Mouse (Mus musculus): ENCODE measurements around the gene Zfyve16.

GRCm38 (mm10) chr13:92491923-92492322 is 38.7 kb downstream of the Zfyve16 start:
- TF ChIP-seq CTCF (IDR thresholded peaks at IDR 0.05; ENCODE audit: borderline replicate concordance, insufficient read depth, low read depth, low read length) (no peak), POLR2A (IDR thresholded peaks at IDR 0.05; ENCODE audit: borderline replicate concordance, insufficient read depth, low read length) (no peak)

All from cerebellum, adult 2 months (tissue).